Mouse (Mus musculus): ENCODE data around the gene Myo15b. TPM values are rescaled to one million over a fixed set of nuclear protein-coding genes. Genes with fewer than 3 reads are reported as not detected.

Gene Myo15b
- polyA plus RNA-seq, 1 experiment from 2014 or later = 0.31 TPM

DNA sequence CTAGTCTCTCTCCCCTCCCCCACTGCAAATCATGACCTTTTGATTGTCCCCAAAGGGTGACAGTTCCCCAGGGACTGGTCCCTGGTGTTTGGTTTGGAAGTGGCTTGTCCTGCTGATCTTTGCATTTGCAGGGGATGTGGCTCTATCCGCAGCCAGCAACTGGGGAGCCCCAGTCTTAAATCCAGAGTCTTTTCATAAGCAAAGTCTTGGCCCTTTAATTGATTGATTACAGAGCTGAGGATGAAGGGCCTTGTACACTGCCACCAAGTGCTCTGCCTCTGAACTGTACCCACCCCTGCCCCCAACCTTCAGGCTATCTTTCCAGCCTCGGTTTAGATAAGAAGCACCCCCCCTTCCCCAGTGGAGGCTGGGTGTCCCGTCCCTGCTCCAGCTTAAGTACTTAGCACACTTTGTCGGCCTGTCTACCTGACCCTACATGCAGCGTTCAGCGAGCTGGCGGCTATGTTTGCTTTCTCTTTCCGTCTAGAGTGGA is 25.1 kb upstream of the Myo15b start:
- Histone ChIP-seq H3K9me3 (replicated peaks; ENCODE audit: control insufficient read depth, low read length) (no peaks in the 10 kb centered on the region), H3K36me3 (replicated peaks; ENCODE audit: control insufficient read depth, insufficient read depth, low read depth, low read length) (no peaks in the 10 kb centered on the region), H3K9ac (replicated peaks; ENCODE audit: low read length) (no peak overlapping the region), H3K4me3 (ENCODE audit: low read depth, low read length) (no peak overlapping the region), H3K27ac (replicated peaks; ENCODE audit: low read depth, low read length) (no peak overlapping the region), H3K4me1 (ENCODE audit: control insufficient read depth, insufficient read depth, low read length) (peaks cover 5% of the 10 kb centered on the region), H3K27me3 (ENCODE audit: control insufficient read depth, insufficient read depth, low read length) (no peaks in the 10 kb centered on the region), H3K4me2 (ENCODE audit: low read depth, low read length) (no peak overlapping the region)
- no peak for DNase-seq (ENCODE audit: low spot score)
- ATAC-seq (replicated peaks; ENCODE audit: insufficient number of reproducible peaks, low FRiP score, low TSS enrichment, low read depth) = no peak
- WGBS = 14% methylated on average over 8 of the region's 8 CpGs

GRCm38 (mm10) chr11:115834033-115834432 is 24.2 kb upstream of the Myo15b start:
- Histone ChIP-seq H3K27me3 (ENCODE audit: control insufficient read depth, insufficient read depth, low read length) (no peaks in the 10 kb centered on the region), H3K4me2 (ENCODE audit: low read depth, low read length) (no peak overlapping the region), H3K27ac (replicated peaks; ENCODE audit: low read depth, low read length) (no peak overlapping the region), H3K9ac (replicated peaks; ENCODE audit: low read length) (no peak overlapping the region), H3K36me3 (replicated peaks; ENCODE audit: control insufficient read depth, insufficient read depth, low read depth, low read length) (no peaks in the 10 kb centered on the region), H3K9me3 (replicated peaks; ENCODE audit: control insufficient read depth, low read length) (no peaks in the 10 kb centered on the region), H3K4me3 (ENCODE audit: low read depth, low read length) (no peak overlapping the region), H3K4me1 (ENCODE audit: control insufficient read depth, insufficient read depth, low read length) (peaks cover 5% of the 10 kb centered on the region)
- no peak for DNase-seq (ENCODE audit: low spot score)
- 68% methylated on average over 6 of the region's 6 CpGs for WGBS
- no peak for ATAC-seq (replicated peaks; ENCODE audit: insufficient number of reproducible peaks, low FRiP score, low TSS enrichment, low read depth)

DNA sequence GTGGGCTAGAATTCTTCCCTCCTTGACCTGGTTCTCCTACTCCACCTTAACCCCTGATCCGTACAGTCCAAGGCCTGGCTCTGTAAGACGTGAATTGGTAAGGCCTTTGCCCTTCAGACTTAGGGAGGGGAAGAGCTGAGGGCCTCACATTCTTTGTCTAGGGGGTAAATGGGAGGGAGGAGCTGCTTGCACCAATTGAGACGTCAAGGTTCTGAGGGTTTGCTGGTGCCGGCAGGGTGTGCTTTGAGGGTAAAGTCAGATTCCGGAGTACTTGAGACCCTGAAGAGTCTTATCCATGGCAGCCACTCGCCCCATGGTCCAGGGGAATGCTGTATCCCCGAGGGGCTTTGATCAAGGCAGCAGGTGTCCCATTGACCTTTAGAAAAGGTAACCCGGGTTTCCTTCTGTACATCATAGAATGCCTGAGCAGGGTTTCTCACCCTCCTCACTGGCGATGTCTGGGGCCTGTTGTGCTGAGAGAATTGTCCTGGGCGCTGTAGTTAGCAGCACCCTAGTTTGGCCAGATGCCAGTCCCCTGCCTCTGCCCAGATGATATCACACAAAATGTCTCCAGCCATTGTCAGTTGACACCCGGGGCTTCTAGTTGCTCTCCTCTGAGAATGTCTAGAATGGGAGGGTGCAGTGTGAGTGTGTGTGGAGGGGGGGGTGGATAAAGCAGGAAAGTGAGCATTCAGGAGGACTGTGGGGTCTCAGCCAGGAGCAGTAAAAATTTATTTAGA is 21.4 kb upstream of the Myo15b start:
- no peak overlapping the region for H3K4me3 ChIP-seq (ENCODE audit: low read depth, low read length)
- ATAC-seq (replicated peaks; ENCODE audit: insufficient number of reproducible peaks, low FRiP score, low TSS enrichment, low read depth) = no peak

DNA sequence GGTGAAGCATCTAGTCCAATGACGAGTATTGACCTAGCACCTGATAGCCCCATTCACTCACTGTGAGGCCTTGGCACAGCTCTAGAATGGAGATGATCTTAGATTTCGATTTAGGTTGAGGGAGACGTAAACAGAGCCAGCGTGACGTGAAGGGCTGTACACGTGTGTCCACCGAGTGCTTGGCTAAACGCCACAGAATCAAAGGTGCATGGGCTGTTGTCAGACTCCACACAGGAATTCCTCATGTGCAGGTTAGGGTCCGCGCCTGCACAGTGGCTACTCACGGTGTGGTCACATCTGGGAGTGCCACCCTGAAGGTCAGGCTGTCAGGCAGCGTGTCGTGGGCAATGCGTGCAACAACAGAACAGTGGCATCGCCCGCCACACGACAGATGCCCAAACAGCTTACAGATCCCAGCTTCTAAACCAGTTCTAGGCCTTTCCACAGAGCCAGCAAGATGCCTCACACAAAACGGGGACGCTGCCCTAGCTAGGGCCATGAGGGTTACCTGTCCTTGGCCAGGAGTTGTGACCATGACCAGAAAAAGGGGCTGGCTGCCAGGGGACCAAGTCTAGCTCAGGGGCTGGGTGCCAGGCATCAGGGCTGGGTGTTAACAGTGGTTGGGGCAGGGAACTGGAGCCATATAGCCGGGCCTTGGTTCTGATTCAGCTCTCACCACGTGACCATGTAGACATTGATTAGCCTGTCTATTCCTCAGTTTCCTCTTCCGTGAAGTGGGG is 20.4 kb upstream of the Myo15b start:
- Histone ChIP-seq H3K27ac (replicated peaks; ENCODE audit: low read depth, low read length) (no peak overlapping the region), H3K9me3 (replicated peaks; ENCODE audit: control insufficient read depth, low read length) (no peaks in the 10 kb centered on the region), H3K4me2 (ENCODE audit: low read depth, low read length) (no peak overlapping the region), H3K4me3 (ENCODE audit: low read depth, low read length) (no peak overlapping the region), H3K27me3 (ENCODE audit: control insufficient read depth, insufficient read depth, low read length) (no peaks in the 10 kb centered on the region), H3K36me3 (replicated peaks; ENCODE audit: control insufficient read depth, insufficient read depth, low read depth, low read length) (no peaks in the 10 kb centered on the region), H3K4me1 (ENCODE audit: control insufficient read depth, insufficient read depth, low read length) (peaks cover 7% of the 10 kb centered on the region), H3K9ac (replicated peaks; ENCODE audit: low read length) (no peak overlapping the region)
- WGBS = 92% methylated on average over 22 of the region's 22 CpGs
- DNase-seq (ENCODE audit: low spot score) (no peak), ATAC-seq (replicated peaks; ENCODE audit: insufficient number of reproducible peaks, low FRiP score, low TSS enrichment, low read depth) (no peak)

More for the DNA sequence above, 21.4 kb upstream of the Myo15b start:
- Histone ChIP-seq H3K36me3 (replicated peaks; ENCODE audit: control insufficient read depth, insufficient read depth, low read depth, low read length) (no peaks in the 10 kb centered on the region), H3K9ac (replicated peaks; ENCODE audit: low read length) (no peak overlapping the region), H3K4me2 (ENCODE audit: low read depth, low read length) (no peak overlapping the region), H3K4me1 (ENCODE audit: control insufficient read depth, insufficient read depth, low read length) (peaks cover 5% of the 10 kb centered on the region), H3K27ac (replicated peaks; ENCODE audit: low read depth, low read length) (no peak overlapping the region), H3K27me3 (ENCODE audit: control insufficient read depth, insufficient read depth, low read length) (no peaks in the 10 kb centered on the region), H3K9me3 (replicated peaks; ENCODE audit: control insufficient read depth, low read length) (no peaks in the 10 kb centered on the region)
- 45% methylated on average over 11 of the region's 11 CpGs for WGBS
- no peak for DNase-seq (ENCODE audit: low spot score)

- WGBS = 41% methylated on average over 4 of the region's 4 CpGs
- ATAC-seq (replicated peaks; ENCODE audit: insufficient number of reproducible peaks, low FRiP score, low TSS enrichment, low read depth) = no peak
These were observed 19.3 kb upstream of the Myo15b start for GRCm38 (mm10) chr11:115838895-115839311.

GRCm38 (mm10) chr11:115839732-115840131 is 18.5 kb upstream of the Myo15b start:
- H3K36me3 ChIP-seq (replicated peaks; ENCODE audit: control insufficient read depth, insufficient read depth, low read depth, low read length) = no peaks in the 10 kb centered on the region
- no peaks in the 10 kb centered on the region for H3K27me3 ChIP-seq (ENCODE audit: control insufficient read depth, insufficient read depth, low read length)
- H3K4me2 ChIP-seq (ENCODE audit: low read depth, low read length) = no peak overlapping the region
- 61% methylated on average over 3 of the region's 3 CpGs for WGBS
- DNase-seq (ENCODE audit: low spot score) (no peak), ATAC-seq (replicated peaks; ENCODE audit: insufficient number of reproducible peaks, low FRiP score, low TSS enrichment, low read depth) (no peak)
- H3K9me3 ChIP-seq (replicated peaks; ENCODE audit: control insufficient read depth, low read length) = no peaks in the 10 kb centered on the region
- no peak overlapping the region for H3K9ac ChIP-seq (replicated peaks; ENCODE audit: low read length)
- H3K4me1 ChIP-seq (ENCODE audit: control insufficient read depth, insufficient read depth, low read length) = peaks cover 5% of the 10 kb centered on the region
- H3K4me3 ChIP-seq (ENCODE audit: low read depth, low read length) = no peak overlapping the region
- H3K27ac ChIP-seq (replicated peaks; ENCODE audit: low read depth, low read length) = no peak overlapping the region

More at GRCm38 (mm10) chr11:115838895-115839311, 19.3 kb upstream of the Myo15b start:
- H3K4me3 ChIP-seq (ENCODE audit: low read depth, low read length) = no peak overlapping the region
- no peaks in the 10 kb centered on the region for H3K36me3 ChIP-seq (replicated peaks; ENCODE audit: control insufficient read depth, insufficient read depth, low read depth, low read length)
- no peak overlapping the region for H3K9ac ChIP-seq (replicated peaks; ENCODE audit: low read length)
- H3K4me1 ChIP-seq (ENCODE audit: control insufficient read depth, insufficient read depth, low read length) = peaks cover 5% of the 10 kb centered on the region
- H3K4me2 ChIP-seq (ENCODE audit: low read depth, low read length) = no peak overlapping the region
- no peaks in the 10 kb centered on the region for H3K27me3 ChIP-seq (ENCODE audit: control insufficient read depth, insufficient read depth, low read length)
- DNase-seq (ENCODE audit: low spot score) = peak; percentile 35
- no peaks in the 10 kb centered on the region for H3K9me3 ChIP-seq (replicated peaks; ENCODE audit: control insufficient read depth, low read length)
- H3K27ac ChIP-seq (replicated peaks; ENCODE audit: low read depth, low read length) = peak overlapping the region; percentile 47; the same call in 1 of the 2 replicates

GRCm38 (mm10) chr11:115841044-115841443 is 17.2 kb upstream of the Myo15b start:
- H3K27me3 ChIP-seq (ENCODE audit: control insufficient read depth, insufficient read depth, low read length) = no peaks in the 10 kb centered on the region
- DNase-seq (ENCODE audit: low spot score) = no peak
- peaks cover 5% of the 10 kb centered on the region for H3K4me1 ChIP-seq (ENCODE audit: control insufficient read depth, insufficient read depth, low read length)
- no peaks in the 10 kb centered on the region for H3K9me3 ChIP-seq (replicated peaks; ENCODE audit: control insufficient read depth, low read length)
- no peak overlapping the region for H3K4me2 ChIP-seq (ENCODE audit: low read depth, low read length)
- no peak overlapping the region for H3K9ac ChIP-seq (replicated peaks; ENCODE audit: low read length)
- WGBS = 85% methylated on average over 6 of the region's 6 CpGs
- H3K36me3 ChIP-seq (replicated peaks; ENCODE audit: control insufficient read depth, insufficient read depth, low read depth, low read length) = no peaks in the 10 kb centered on the region
- H3K4me3 ChIP-seq (ENCODE audit: low read depth, low read length) = no peak overlapping the region
- no peak for ATAC-seq (replicated peaks; ENCODE audit: insufficient number of reproducible peaks, low FRiP score, low TSS enrichment, low read depth)
- H3K27ac ChIP-seq (replicated peaks; ENCODE audit: low read depth, low read length) = no peak overlapping the region
